Mouse (Mus musculus): ENCODE data around the gene Nhlrc3. TPM values are rescaled to one million over a fixed set of nuclear protein-coding genes. Genes with fewer than 3 reads are reported as not detected.

Nhlrc3 gene
- 4.9 and 5.1 TPM in 2 replicates for total RNA-seq (2014; rRNA removed; ENCODE audit: low replicate concordance)
- polyA plus RNA-seq (2015; fragmentation: Nextera tagmentation; extraction: Ambion mirVana), result 4.0 and 4.2 TPM in 2 replicates

- under 1% methylated on average over 51 of the region's 52 CpGs for WGBS
- no peaks in the 10 kb centered on the region for H3K9me3 ChIP-seq (replicated peaks; ENCODE audit: control insufficient read depth, low read length)
- no peaks in the 10 kb centered on the region for H3K27me3 ChIP-seq (ENCODE audit: control insufficient read depth, insufficient read depth, low read length)
- DNase-seq (ENCODE audit: low spot score), result peak; percentile 95
- H3K36me3 ChIP-seq (replicated peaks; ENCODE audit: control insufficient read depth, insufficient read depth, low read length), result peaks cover 21% of the 10 kb centered on the region
- H3K4me3 ChIP-seq (ENCODE audit: low read depth, low read length), result peak within 1 kb of the TSS; percentile 90
- H3K4me1 ChIP-seq (ENCODE audit: control insufficient read depth, insufficient read depth), result peaks cover 23% of the 10 kb centered on the region
- peak within 1 kb of the TSS; percentile 86 for H3K27ac ChIP-seq (ENCODE audit: low read depth)
- peak within 1 kb of the TSS; percentile 83 for H3K4me2 ChIP-seq (ENCODE audit: low read depth, low read length)
- peak within 1 kb of the TSS; percentile 91 for H3K9ac ChIP-seq (replicated peaks; ENCODE audit: low read depth, low read length)
- peak; percentile 97 for ATAC-seq (ENCODE audit: insufficient read depth, low read depth)
- TF ChIP-seq CTCF (IDR thresholded peaks at IDR 0.05; ENCODE audit: low read depth), result 0 out of 2 replicates have a peak, but pooled peaks have one; percentile 12
- TF ChIP-seq EP300 (IDR thresholded peaks at IDR 0.05; ENCODE audit: low read depth), result peak; percentile 92
Measured at GRCm38 (mm10) chr3:53463046-53463764, at the start of gene Nhlrc3, which contains the start of gene Proser1. Gene Nhlrc3, minus strand, starts transcription at chr3:53463332. Gene Proser1, plus strand, starts transcription at chr3:53463666.

- no peak overlapping the region for H3K27ac ChIP-seq (ENCODE audit: low read depth)
- H3K9ac ChIP-seq (replicated peaks; ENCODE audit: low read depth, low read length), result no peak overlapping the region
- no peak overlapping the region for H3K4me2 ChIP-seq (ENCODE audit: low read depth, low read length)
- no peaks in the 10 kb centered on the region for H3K36me3 ChIP-seq (replicated peaks; ENCODE audit: control insufficient read depth, insufficient read depth, low read length)
- H3K27me3 ChIP-seq (ENCODE audit: control insufficient read depth, insufficient read depth, low read length), result no peaks in the 10 kb centered on the region
- WGBS, result 54% methylated on average over 6 of the region's 6 CpGs
- H3K4me3 ChIP-seq (ENCODE audit: low read depth, low read length), result no peak overlapping the region
- H3K4me1 ChIP-seq (ENCODE audit: control insufficient read depth, insufficient read depth), result no peaks in the 10 kb centered on the region
- no peak for TF ChIP-seq EP300 (IDR thresholded peaks at IDR 0.05; ENCODE audit: low read depth)
- TF ChIP-seq CTCF (IDR thresholded peaks at IDR 0.05; ENCODE audit: low read depth), result peak; percentile 72
- ATAC-seq (ENCODE audit: insufficient read depth, low read depth) (peak; percentile 49; the same call in 1 of the 2 replicates), DNase-seq (ENCODE audit: low spot score) (peak; percentile 68)
- no peaks in the 10 kb centered on the region for H3K9me3 ChIP-seq (replicated peaks; ENCODE audit: control insufficient read depth, low read length)
Measured at GRCm38 (mm10) chr3:53502428-53502827, 39.3 kb upstream of the Nhlrc3 start.

DNA sequence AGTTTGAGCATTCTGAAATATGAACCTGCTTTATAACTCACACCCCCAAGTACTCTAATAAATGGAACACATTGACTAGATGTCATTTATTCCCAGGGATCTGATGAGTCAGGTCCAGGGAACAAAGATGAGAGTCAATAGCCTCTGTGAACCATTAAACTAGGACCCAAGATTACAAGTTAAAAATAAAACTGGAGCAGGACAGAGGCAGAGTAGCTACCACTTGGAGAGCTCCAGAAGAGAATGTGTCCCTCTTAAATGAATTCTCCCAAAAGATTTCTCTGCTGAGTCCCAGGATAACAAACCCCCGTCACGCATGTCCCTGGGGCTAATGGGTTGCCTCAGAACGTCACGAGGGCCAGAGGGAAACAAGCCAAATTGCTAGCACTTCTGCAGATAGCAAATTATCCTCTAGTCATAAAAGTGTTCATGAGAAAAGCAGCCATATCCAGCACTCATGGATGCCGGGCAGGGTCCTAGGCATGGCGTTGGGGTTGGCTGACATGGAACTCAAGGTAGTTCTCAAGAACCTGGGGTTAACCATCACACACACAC, 35.3 kb upstream of the Nhlrc3 start:
- H3K9me3 ChIP-seq (replicated peaks; ENCODE audit: control insufficient read depth, low read length), result no peaks in the 10 kb centered on the region
- no peaks in the 10 kb centered on the region for H3K36me3 ChIP-seq (replicated peaks; ENCODE audit: control insufficient read depth, insufficient read depth, low read length)
- DNase-seq (ENCODE audit: low spot score) (no peak), ATAC-seq (ENCODE audit: insufficient read depth, low read depth) (no peak)
- no peak overlapping the region for H3K4me2 ChIP-seq (ENCODE audit: low read depth, low read length)
- 49% methylated on average over 6 of the region's 6 CpGs for WGBS
- no peaks in the 10 kb centered on the region for H3K4me1 ChIP-seq (ENCODE audit: control insufficient read depth, insufficient read depth)
- no peak overlapping the region for H3K4me3 ChIP-seq (ENCODE audit: low read depth, low read length)
- H3K27me3 ChIP-seq (ENCODE audit: control insufficient read depth, insufficient read depth, low read length), result no peaks in the 10 kb centered on the region
- no peak for TF ChIP-seq EP300 (IDR thresholded peaks at IDR 0.05; ENCODE audit: low read depth)
- no peak for TF ChIP-seq CTCF (IDR thresholded peaks at IDR 0.05; ENCODE audit: low read depth)
- H3K27ac ChIP-seq (ENCODE audit: low read depth), result no peak overlapping the region
- H3K9ac ChIP-seq (replicated peaks; ENCODE audit: low read depth, low read length), result no peak overlapping the region

DNA sequence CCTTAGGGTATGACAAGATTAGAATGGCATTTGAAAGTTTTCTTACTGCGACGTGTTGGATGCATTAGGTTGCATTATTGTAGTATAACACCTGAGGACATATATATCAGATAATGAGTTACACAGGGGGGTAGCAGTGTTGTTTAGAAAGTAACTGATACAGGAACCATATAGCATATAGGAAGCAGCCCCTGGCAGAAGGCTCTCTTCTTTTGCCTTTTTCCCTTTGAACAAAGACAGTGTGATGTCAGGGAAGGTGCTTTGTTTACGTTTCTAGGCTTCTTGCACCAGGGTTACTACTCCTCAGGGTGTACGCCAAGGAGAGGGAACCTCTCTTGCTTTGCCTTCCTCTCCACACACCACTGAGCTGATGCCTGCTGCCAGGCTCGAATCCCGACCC, 25.2 kb upstream of the Nhlrc3 start, which contains the start of gene Stoml3:
Gene Stoml3, plus strand, starts transcription at position 301 of the 400 bp plus-strand sequence.
- ATAC-seq (ENCODE audit: insufficient read depth, low read depth) (no peak), DNase-seq (ENCODE audit: low spot score) (no peak)
- no peaks in the 10 kb centered on the region for H3K27me3 ChIP-seq (ENCODE audit: control insufficient read depth, insufficient read depth, low read length)
- TF ChIP-seq EP300 (IDR thresholded peaks at IDR 0.05; ENCODE audit: low read depth) (no peak), CTCF (IDR thresholded peaks at IDR 0.05; ENCODE audit: low read depth) (no peak)
- H3K9me3 ChIP-seq (replicated peaks; ENCODE audit: control insufficient read depth, low read length), result no peaks in the 10 kb centered on the region
- no peak within 1 kb of the TSS for H3K4me3 ChIP-seq (ENCODE audit: low read depth, low read length)
- H3K4me2 ChIP-seq (ENCODE audit: low read depth, low read length), result no peak within 1 kb of the TSS
- H3K27ac ChIP-seq (ENCODE audit: low read depth), result peak within 1 kb of the TSS; percentile 36; the same call in 1 of the 2 replicates
- WGBS, result 81% methylated on average over 6 of the region's 6 CpGs
- H3K9ac ChIP-seq (replicated peaks; ENCODE audit: low read depth, low read length), result no peak within 1 kb of the TSS
- H3K36me3 ChIP-seq (replicated peaks; ENCODE audit: control insufficient read depth, insufficient read depth, low read length), result no peaks in the 10 kb centered on the region
- peaks cover 16% of the 10 kb centered on the region for H3K4me1 ChIP-seq (ENCODE audit: control insufficient read depth, insufficient read depth)

DNA sequence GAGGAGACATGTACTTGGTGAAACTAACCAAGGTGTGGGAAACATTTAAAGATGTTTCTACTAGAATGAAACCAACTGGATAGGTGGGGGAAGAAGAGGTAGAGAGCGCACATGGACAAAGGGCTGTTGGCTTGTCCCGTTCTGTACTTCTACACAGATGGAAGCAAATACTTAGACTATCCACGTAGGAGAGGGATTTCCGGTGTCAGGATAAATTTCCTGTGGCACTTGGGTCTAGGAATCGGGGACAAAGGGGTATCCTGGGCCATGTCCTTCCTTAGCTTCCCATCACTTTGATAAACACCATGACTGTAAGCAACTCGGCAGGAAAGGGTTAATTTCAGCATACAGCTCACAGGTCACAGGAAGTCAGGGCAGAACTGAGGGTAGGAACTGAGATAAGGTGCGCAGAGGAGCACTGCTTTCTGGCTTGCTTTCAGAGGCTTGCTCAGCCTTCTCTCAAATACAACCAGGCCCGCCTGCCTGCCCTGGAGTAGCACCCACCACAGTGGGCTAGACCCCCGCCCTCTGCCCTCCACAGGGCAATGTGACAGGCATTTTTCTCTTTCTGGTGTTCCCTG, 24.0 kb upstream of the Nhlrc3 start:
- peak overlapping the region; percentile 53; the same call in 1 of the 2 replicates for H3K27ac ChIP-seq (ENCODE audit: low read depth)
- H3K4me1 ChIP-seq (ENCODE audit: control insufficient read depth, insufficient read depth), result peaks cover 16% of the 10 kb centered on the region
- peak; percentile 60 for ATAC-seq (ENCODE audit: insufficient read depth, low read depth)
- WGBS, result 40% methylated on average over 9 of the region's 9 CpGs
- no peaks in the 10 kb centered on the region for H3K27me3 ChIP-seq (ENCODE audit: control insufficient read depth, insufficient read depth, low read length)
- H3K4me3 ChIP-seq (ENCODE audit: low read depth, low read length), result no peak overlapping the region
- TF ChIP-seq EP300 (IDR thresholded peaks at IDR 0.05; ENCODE audit: low read depth), result no peak
- TF ChIP-seq CTCF (IDR thresholded peaks at IDR 0.05; ENCODE audit: low read depth), result no peak
- no peaks in the 10 kb centered on the region for H3K9me3 ChIP-seq (replicated peaks; ENCODE audit: control insufficient read depth, low read length)
- peak; percentile 26 for DNase-seq (ENCODE audit: low spot score)
- H3K9ac ChIP-seq (replicated peaks; ENCODE audit: low read depth, low read length), result no peak overlapping the region
- peaks cover 4% of the 10 kb centered on the region; the same call in 1 of the 2 replicates for H3K36me3 ChIP-seq (replicated peaks; ENCODE audit: control insufficient read depth, insufficient read depth, low read length)
- no peak overlapping the region for H3K4me2 ChIP-seq (ENCODE audit: low read depth, low read length)

Data from heart, postnatal 0 days (tissue).